ENCODE assay signal across 15 mouse cellular contexts in the genomic region with DNA sequence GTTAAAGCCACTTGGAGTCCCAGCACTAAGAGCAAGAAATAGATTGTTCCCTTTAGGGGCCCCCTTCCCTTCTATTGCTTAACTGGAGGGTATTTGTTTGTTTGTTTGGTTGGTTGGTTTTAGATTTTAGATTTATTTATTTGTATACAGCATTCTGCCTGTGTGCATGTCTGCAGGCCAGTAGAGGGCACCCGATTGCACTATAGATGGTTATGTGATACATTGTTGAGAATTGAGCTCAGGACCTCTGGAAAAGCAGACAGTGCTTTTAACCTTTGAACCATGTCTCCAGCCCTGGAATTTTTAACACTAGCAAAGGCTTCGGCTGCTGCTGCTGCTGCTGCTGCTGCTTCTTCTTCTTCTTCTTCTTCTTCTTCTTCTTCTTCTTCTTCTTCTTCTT. TPM values are rescaled to one million over a fixed set of nuclear protein-coding genes. Genes with fewer than 3 reads are reported as not detected.
DNase-seq lines count a peak whose midpoint lies in the region; ATAC-seq and TF ChIP-seq lines count a peak whose summit lies in the region.
"Had no signal": no experiment of that assay in that cellular context is flagged by ENCODE, and none has a peak within 500 bp of the region (broad histone marks: within the 10 kb centered on the region; RNA-seq: fewer than 3 reads in every experiment).

No protein-coding gene starts in this region.

- no peaks in the 10 kb centered on the region for H3K9me3 ChIP-seq in forebrain, embryonic 14.5 days (replicated peaks; ENCODE audit: control insufficient read depth, low read length)
- H3K9me3 ChIP-seq in forebrain, embryonic 16.5 days (ENCODE audit: control insufficient read depth, low read length), result no peaks in the 10 kb centered on the region
- no peaks in the 10 kb centered on the region for H3K9me3 ChIP-seq in liver, postnatal 0 days (ENCODE audit: low read length)
- no peaks in the 10 kb centered on the region for H3K9me3 ChIP-seq in limb, embryonic 10.5 days (replicated peaks)
- H3K9me3 ChIP-seq: forebrain, embryonic 12.5 days; midbrain, embryonic 15.5 days had no signal

- peak; percentile 26; the same call in 1 of the 2 replicates for TF ChIP-seq CTCF in liver, postnatal 0 days (IDR thresholded peaks at IDR 0.05; ENCODE audit: low read depth)
- peak; percentile 25; the same call in 1 of the 2 replicates for TF ChIP-seq CTCF in cortical plate, adult 2 months (IDR thresholded peaks at IDR 0.05; ENCODE audit: extremely low read depth, insufficient read depth, low read length)

- no peak overlapping the region for H3K4me2 ChIP-seq in forebrain, embryonic 14.5 days (ENCODE audit: low read length)
- no peak overlapping the region for H3K4me2 ChIP-seq in forebrain, embryonic 16.5 days (ENCODE audit: low read length)
- H3K4me2 ChIP-seq in liver, postnatal 0 days (ENCODE audit: low read depth, low read length), result no peak overlapping the region
- H3K4me2 ChIP-seq: forebrain, embryonic 12.5 days; midbrain, embryonic 15.5 days had no signal

- H3K36me3 ChIP-seq in forebrain, embryonic 14.5 days (ENCODE audit: control insufficient read depth, insufficient read depth, low read length), result no peaks in the 10 kb centered on the region
- no peaks in the 10 kb centered on the region for H3K36me3 ChIP-seq in forebrain, embryonic 16.5 days (ENCODE audit: control insufficient read depth, insufficient read depth)
- no peaks in the 10 kb centered on the region for H3K36me3 ChIP-seq in liver, postnatal 0 days (replicated peaks; ENCODE audit: insufficient read depth, low read length)
- no peaks in the 10 kb centered on the region for H3K36me3 ChIP-seq in limb, embryonic 10.5 days
- H3K36me3 ChIP-seq: forebrain, embryonic 12.5 days; midbrain, embryonic 15.5 days had no signal

- no peaks in the 10 kb centered on the region for H3K4me1 ChIP-seq in forebrain, embryonic 14.5 days (ENCODE audit: control insufficient read depth, insufficient read depth, low read length)
- 0 out of 2 replicates have a peak, but pooled peaks cover 2% of the 10 kb centered on the region for H3K4me1 ChIP-seq in forebrain, embryonic 16.5 days (replicated peaks; ENCODE audit: control insufficient read depth, insufficient read depth, low read length)
- no peaks in the 10 kb centered on the region for H3K4me1 ChIP-seq in liver, postnatal 0 days (ENCODE audit: insufficient read depth)
- no peaks in the 10 kb centered on the region for H3K4me1 ChIP-seq in cortical plate, adult 2 months (ENCODE audit: control insufficient read depth, insufficient read depth, low read length)
- no peaks in the 10 kb centered on the region for H3K4me1 ChIP-seq in limb, embryonic 10.5 days
- H3K4me1 ChIP-seq: forebrain, embryonic 12.5 days; midbrain, embryonic 15.5 days had no signal

- no peak overlapping the region for H3K4me3 ChIP-seq in forebrain, embryonic 14.5 days (ENCODE audit: low read depth, low read length)
- H3K4me3 ChIP-seq in forebrain, embryonic 16.5 days (replicated peaks; ENCODE audit: low read length), result no peak overlapping the region
- no peak overlapping the region for H3K4me3 ChIP-seq in liver, postnatal 0 days (ENCODE audit: low read depth, low read length)
- no peak overlapping the region for H3K4me3 ChIP-seq in cortical plate, adult 2 months (ENCODE audit: insufficient read depth, low read length)
- no peak overlapping the region for H3K4me3 ChIP-seq in limb, embryonic 10.5 days
- H3K4me3 ChIP-seq: forebrain, embryonic 12.5 days; midbrain, embryonic 15.5 days had no signal

- 64% methylated on average over 2 of the region's 2 CpGs for WGBS in forebrain, embryonic 14.5 days
- 54% methylated on average over 2 of the region's 2 CpGs for WGBS in forebrain, embryonic 16.5 days
- 43% methylated on average over 2 of the region's 2 CpGs for WGBS in liver, postnatal 0 days (ENCODE audit: insufficient replicate concordance)
- 49% methylated on average over 2 of the region's 2 CpGs for WGBS in limb, embryonic 10.5 days

- H3K27ac ChIP-seq in forebrain, embryonic 14.5 days (ENCODE audit: low read depth, low read length), result no peak overlapping the region
- H3K27ac ChIP-seq in forebrain, embryonic 16.5 days (ENCODE audit: low read length), result no peak overlapping the region
- H3K27ac ChIP-seq in liver, postnatal 0 days (ENCODE audit: low read depth), result no peak overlapping the region
- H3K27ac ChIP-seq in cortical plate, adult 2 months (ENCODE audit: insufficient read depth, low read length), result no peak overlapping the region
- no peak overlapping the region for H3K27ac ChIP-seq in limb, embryonic 10.5 days
- H3K27ac ChIP-seq: forebrain, embryonic 12.5 days; midbrain, embryonic 15.5 days had no signal

- no peak for TF ChIP-seq POLR2A in cortical plate, adult 2 months (IDR thresholded peaks at IDR 0.05; ENCODE audit: extremely low read depth, insufficient read depth, low read length)

- no peaks in the 10 kb centered on the region for H3K27me3 ChIP-seq in forebrain, embryonic 14.5 days (replicated peaks; ENCODE audit: control insufficient read depth, insufficient read depth, low read length)
- H3K27me3 ChIP-seq in forebrain, embryonic 16.5 days (replicated peaks; ENCODE audit: control insufficient read depth, insufficient read depth, low read length), result no peaks in the 10 kb centered on the region
- no peaks in the 10 kb centered on the region for H3K27me3 ChIP-seq in liver, postnatal 0 days (ENCODE audit: insufficient read depth, low read length)
- H3K27me3 ChIP-seq in limb, embryonic 10.5 days (ENCODE audit: low read depth, poor library complexity, severe bottlenecking), result no peaks in the 10 kb centered on the region
- H3K27me3 ChIP-seq: forebrain, embryonic 12.5 days; midbrain, embryonic 15.5 days had no signal

- no peak overlapping the region for H3K9ac ChIP-seq in forebrain, embryonic 14.5 days (ENCODE audit: low read length)
- H3K9ac ChIP-seq in forebrain, embryonic 16.5 days (replicated peaks; ENCODE audit: low read depth, low read length), result no peak overlapping the region
- no peak overlapping the region for H3K9ac ChIP-seq in liver, postnatal 0 days (replicated peaks)
- H3K9ac ChIP-seq: forebrain, embryonic 12.5 days; midbrain, embryonic 15.5 days had no signal

- no peak for TF ChIP-seq EP300 in liver, postnatal 0 days (IDR thresholded peaks at IDR 0.05; ENCODE audit: low read depth)

- DNase-seq in forebrain, embryonic 14.5 days (ENCODE audit: low spot score), result peak; percentile 14
- DNase-seq in liver, postnatal 0 days, result no peak
- DNase-seq in liver, result no peak
- peak; percentile 13 for DNase-seq in kidney, postnatal 4 days
- DNase-seq in limb, embryonic 10.5 days (ENCODE audit: low spot score), result no peak
- no peak for DNase-seq in urinary bladder, adult 18-20 months (ENCODE audit: low spot score in 2 of 2)
- DNase-seq: cerebellum, postnatal 36 days had no signal

- no peak for ATAC-seq in forebrain, embryonic 14.5 days
- no peak for ATAC-seq in forebrain, embryonic 16.5 days
- no peak for ATAC-seq in liver, postnatal 0 days
- ATAC-seq: midbrain, embryonic 15.5 days had no signal

RNA-seq across cellular contexts. Expression of a gene that starts 4.9 kb away (rescaled TPM):
- not detected in 2 replicates for polyA plus RNA-seq in forebrain, embryonic 14.5 days (2014; fragmentation: Nextera tagmentation; extraction: Ambion mirVana)
- not detected in 2 replicates for polyA plus RNA-seq in forebrain, embryonic 16.5 days (2015; fragmentation: Nextera tagmentation; extraction: Ambion mirVana)
- polyA plus RNA-seq in liver, postnatal 0 days (2015; fragmentation: Nextera tagmentation; extraction: Ambion mirVana), result not detected in 2 replicates
- not detected in 2 replicates for polyA plus RNA-seq in cortical plate, adult 2 months (2012; rRNA removed)
- polyA plus RNA-seq in limb, embryonic 10.5 days (2016; fragmentation: Nextera tagmentation; extraction: Ambion mirVana), result not detected in 2 replicates
- polyA plus RNA-seq: forebrain, embryonic 12.5 days; heart, postnatal 0 days; large intestine, adult 2 months; limb, embryonic 11.5 days; lung, embryonic 16.5 days; midbrain, embryonic 15.5 days had no signal

RNA-seq across cellular contexts. Expression of a gene that starts 23.7 kb away (rescaled TPM):
- polyA plus RNA-seq in forebrain, embryonic 14.5 days (2014; fragmentation: Nextera tagmentation; extraction: Ambion mirVana), result not detected in 2 replicates
- polyA plus RNA-seq in forebrain, embryonic 16.5 days (2015; fragmentation: Nextera tagmentation; extraction: Ambion mirVana), result not detected in 2 replicates
- not detected in 2 replicates for polyA plus RNA-seq in liver, postnatal 0 days (2015; fragmentation: Nextera tagmentation; extraction: Ambion mirVana)
- polyA plus RNA-seq in cortical plate, adult 2 months (2012; rRNA removed), result not detected in 2 replicates
- polyA plus RNA-seq in limb, embryonic 10.5 days (2016; fragmentation: Nextera tagmentation; extraction: Ambion mirVana), result not detected in 2 replicates
- polyA plus RNA-seq: forebrain, embryonic 12.5 days; heart, postnatal 0 days; large intestine, adult 2 months; limb, embryonic 11.5 days; lung, embryonic 16.5 days; midbrain, embryonic 15.5 days had no signal

Comparison
In these comparisons a context has a peak if more than half of its experiments do, and no peak if none do; other contexts are left out.
1. DNase-seq: peak in forebrain, embryonic 14.5 days (single experiment) and kidney, postnatal 4 days (2 of 2); none in liver, postnatal 0 days (single experiment), liver (single experiment), limb, embryonic 10.5 days (single experiment) and urinary bladder, adult 18-20 months (0 of 2).